Mouse (Mus musculus): ENCODE data around the gene 1700001O22Rik. TPM values are rescaled to one million over a fixed set of nuclear protein-coding genes. Genes with fewer than 3 reads are reported as not detected.

The 1700001O22Rik gene
- polyA plus RNA-seq, 1 experiment: 4.7 TPM

- H3K4me1 ChIP-seq (ENCODE audit: control insufficient read depth, insufficient read depth, low read length): peaks cover 7% of the 10 kb centered on the region
- H3K27ac ChIP-seq (ENCODE audit: insufficient read depth, low read length): no peak overlapping the region
- peak overlapping the region; percentile 83 for H3K4me3 ChIP-seq (replicated peaks; ENCODE audit: insufficient read depth, low read depth, low read length)
- H3K27me3 ChIP-seq (ENCODE audit: control insufficient read depth, insufficient read depth, low read length): no peaks in the 10 kb centered on the region
- DNase-seq: peak; percentile 29 to 41
- 26% methylated on average over 26 of the region's 26 CpGs for WGBS
- TF ChIP-seq CTCF (IDR thresholded peaks at IDR 0.05; ENCODE audit: borderline replicate concordance, insufficient read depth, low read depth, low read length): no peak
- TF ChIP-seq POLR2A (IDR thresholded peaks at IDR 0.05; ENCODE audit: borderline replicate concordance, insufficient read depth, low read length): no peak
Measured at GRCm38 (mm10) chr2:30826825-30827748, 23.6 kb upstream of the 1700001O22Rik start.

DNA sequence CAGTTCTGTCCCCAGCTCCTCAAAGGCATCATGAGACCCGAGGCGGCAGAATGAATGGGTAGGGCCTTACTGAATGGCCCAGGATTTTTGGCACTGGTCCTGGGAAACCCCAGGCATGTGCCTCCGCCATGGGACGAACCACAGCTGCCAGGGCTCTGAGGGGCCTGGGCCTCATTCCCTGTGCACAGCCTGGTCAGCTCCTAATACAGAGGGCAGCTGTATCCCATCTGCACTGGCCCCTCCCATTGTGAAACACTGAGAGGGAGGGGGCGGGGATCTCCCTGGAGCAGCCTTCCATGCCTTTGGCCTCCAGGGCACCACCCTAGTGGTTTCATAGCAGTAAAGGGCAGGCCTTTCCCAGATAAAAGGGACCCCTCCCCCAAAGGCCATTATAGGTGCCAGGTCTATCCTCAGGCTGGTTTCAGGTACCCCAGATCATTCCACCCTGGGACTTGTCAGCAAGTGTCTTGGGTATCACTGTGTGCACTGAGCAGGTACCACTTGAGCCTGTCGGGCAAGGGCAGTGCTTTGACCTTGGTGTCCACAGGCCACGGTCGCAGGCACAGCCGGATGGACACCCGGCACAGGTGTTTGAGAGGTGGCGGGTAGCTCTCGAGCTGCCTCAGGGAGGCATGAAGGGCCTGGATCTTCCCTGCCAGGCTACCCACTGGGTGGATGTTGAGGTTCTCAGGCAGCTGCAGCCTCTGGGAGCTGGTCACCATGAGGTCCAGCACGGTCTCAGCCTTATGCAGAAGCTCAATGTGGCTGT is 20.1 kb upstream of the 1700001O22Rik start:
- DNase-seq: peak in 1 of 2 experiments; percentile 48
- Histone ChIP-seq H3K4me3 (replicated peaks; ENCODE audit: insufficient read depth, low read depth, low read length) (no peak overlapping the region), H3K27ac (ENCODE audit: insufficient read depth, low read length) (no peak overlapping the region), H3K4me1 (ENCODE audit: control insufficient read depth, insufficient read depth, low read length) (peaks cover 7% of the 10 kb centered on the region), H3K27me3 (ENCODE audit: control insufficient read depth, insufficient read depth, low read length) (no peaks in the 10 kb centered on the region)
- 55% methylated on average over 13 of the region's 13 CpGs for WGBS
- TF ChIP-seq CTCF (IDR thresholded peaks at IDR 0.05; ENCODE audit: borderline replicate concordance, insufficient read depth, low read depth, low read length) (no peak), POLR2A (IDR thresholded peaks at IDR 0.05; ENCODE audit: borderline replicate concordance, insufficient read depth, low read length) (no peak)

- TF ChIP-seq POLR2A (IDR thresholded peaks at IDR 0.05; ENCODE audit: borderline replicate concordance, insufficient read depth, low read length) (no peak), CTCF (IDR thresholded peaks at IDR 0.05; ENCODE audit: borderline replicate concordance, insufficient read depth, low read depth, low read length) (no peak)
- Histone ChIP-seq H3K4me3 (replicated peaks; ENCODE audit: insufficient read depth, low read depth, low read length) (no peak overlapping the region), H3K27ac (ENCODE audit: insufficient read depth, low read length) (no peak overlapping the region), H3K4me1 (ENCODE audit: control insufficient read depth, insufficient read depth, low read length) (peaks cover 7% of the 10 kb centered on the region), H3K27me3 (ENCODE audit: control insufficient read depth, insufficient read depth, low read length) (no peaks in the 10 kb centered on the region)
- WGBS: 72% methylated on average over 8 of the region's 8 CpGs
- DNase-seq: no peak
Measured at GRCm38 (mm10) chr2:30822460-30822859, 19.0 kb upstream of the 1700001O22Rik start.

- Histone ChIP-seq H3K4me3 (replicated peaks; ENCODE audit: insufficient read depth, low read depth, low read length) (no peak overlapping the region), H3K27me3 (ENCODE audit: control insufficient read depth, insufficient read depth, low read length) (no peaks in the 10 kb centered on the region), H3K27ac (ENCODE audit: insufficient read depth, low read length) (no peak overlapping the region), H3K4me1 (ENCODE audit: control insufficient read depth, insufficient read depth, low read length) (no peaks in the 10 kb centered on the region)
- no peak for DNase-seq
- peak; percentile 52 for TF ChIP-seq CTCF (IDR thresholded peaks at IDR 0.05; ENCODE audit: borderline replicate concordance, insufficient read depth, low read depth, low read length)
- TF ChIP-seq POLR2A (IDR thresholded peaks at IDR 0.05; ENCODE audit: borderline replicate concordance, insufficient read depth, low read length): no peak
- 93% methylated on average over 3 of the region's 3 CpGs for WGBS
Measured at GRCm38 (mm10) chr2:30821073-30821472, 17.6 kb upstream of the 1700001O22Rik start.

GRCm38 (mm10) chr2:30819873-30820272 is 16.4 kb upstream of the 1700001O22Rik start:
- Histone ChIP-seq H3K27me3 (ENCODE audit: control insufficient read depth, insufficient read depth, low read length) (no peaks in the 10 kb centered on the region), H3K4me3 (replicated peaks; ENCODE audit: insufficient read depth, low read depth, low read length) (no peak overlapping the region), H3K27ac (ENCODE audit: insufficient read depth, low read length) (no peak overlapping the region), H3K4me1 (ENCODE audit: control insufficient read depth, insufficient read depth, low read length) (no peaks in the 10 kb centered on the region)
- DNase-seq: no peak
- TF ChIP-seq CTCF (IDR thresholded peaks at IDR 0.05; ENCODE audit: borderline replicate concordance, insufficient read depth, low read depth, low read length) (no peak), POLR2A (IDR thresholded peaks at IDR 0.05; ENCODE audit: borderline replicate concordance, insufficient read depth, low read length) (no peak)
- 95% methylated on average over 5 of the region's 5 CpGs for WGBS

GRCm38 (mm10) chr2:30816383-30816782 is 12.9 kb upstream of the 1700001O22Rik start:
- Histone ChIP-seq H3K4me1 (ENCODE audit: control insufficient read depth, insufficient read depth, low read length) (no peaks in the 10 kb centered on the region), H3K4me3 (replicated peaks; ENCODE audit: insufficient read depth, low read depth, low read length) (no peak overlapping the region), H3K27ac (ENCODE audit: insufficient read depth, low read length) (no peak overlapping the region), H3K27me3 (ENCODE audit: control insufficient read depth, insufficient read depth, low read length) (no peaks in the 10 kb centered on the region)
- WGBS: 71% methylated on average over 1 of the region's 1 CpGs
- DNase-seq: no peak
- TF ChIP-seq CTCF (IDR thresholded peaks at IDR 0.05; ENCODE audit: borderline replicate concordance, insufficient read depth, low read depth, low read length) (no peak), POLR2A (IDR thresholded peaks at IDR 0.05; ENCODE audit: borderline replicate concordance, insufficient read depth, low read length) (no peak)

DNA sequence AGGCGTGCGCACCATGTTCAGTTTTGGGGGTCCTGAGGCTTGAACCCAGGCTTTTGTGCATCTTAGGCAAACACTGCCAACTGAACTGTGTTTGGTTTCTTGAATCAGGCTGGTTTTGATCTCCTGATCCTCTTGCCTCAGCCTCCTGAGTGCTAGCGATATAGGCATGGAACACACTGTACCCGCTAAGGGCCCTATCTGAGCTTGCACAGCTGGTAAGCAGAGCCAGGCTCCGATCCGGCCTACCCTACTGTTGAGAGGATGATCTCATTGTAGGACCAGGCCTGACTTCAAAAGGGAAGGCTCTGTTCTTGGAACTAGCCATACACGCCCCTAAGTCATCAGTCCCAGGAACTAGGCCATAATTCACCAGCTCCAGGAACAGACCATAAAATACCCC is 7.1 kb upstream of the 1700001O22Rik start:
- no peak overlapping the region for H3K27ac ChIP-seq (ENCODE audit: insufficient read depth, low read length)
- H3K4me3 ChIP-seq (replicated peaks; ENCODE audit: insufficient read depth, low read depth, low read length): no peak overlapping the region
- TF ChIP-seq CTCF (IDR thresholded peaks at IDR 0.05; ENCODE audit: borderline replicate concordance, insufficient read depth, low read depth, low read length): no peak
- no peak for TF ChIP-seq POLR2A (IDR thresholded peaks at IDR 0.05; ENCODE audit: borderline replicate concordance, insufficient read depth, low read length)
- WGBS: 81% methylated on average over 7 of the region's 7 CpGs
- peaks cover 6% of the 10 kb centered on the region; the same call in 1 of the 2 replicates for H3K4me1 ChIP-seq (ENCODE audit: control insufficient read depth, insufficient read depth, low read length)
- H3K27me3 ChIP-seq (ENCODE audit: control insufficient read depth, insufficient read depth, low read length): no peaks in the 10 kb centered on the region
- DNase-seq: no peak
